In the genomic region with DNA sequence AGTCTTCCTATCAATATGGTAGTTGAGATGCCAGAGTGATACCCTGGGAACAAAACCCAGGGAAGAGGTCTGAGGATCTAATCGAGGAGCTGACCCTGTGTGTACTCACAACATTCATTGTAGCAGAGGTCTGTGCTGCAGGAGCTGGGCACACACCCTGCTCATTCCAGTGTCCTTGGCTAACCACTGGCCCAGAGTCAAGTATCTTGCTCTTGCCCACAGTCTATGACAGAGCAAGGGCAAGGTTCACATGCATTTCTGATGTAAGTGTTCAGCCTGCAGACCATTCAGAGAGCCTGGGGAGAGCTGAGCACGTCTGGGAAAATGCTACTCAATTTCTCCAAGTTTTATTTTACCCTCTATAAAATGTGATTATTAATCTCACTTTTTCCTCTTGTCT, we compare ENCODE assay signal across 8 mouse cellular contexts.
DNase-seq lines count a peak whose midpoint lies in the region; ATAC-seq lines count a peak whose summit lies in the region.

No protein-coding gene starts in this region.

- H3K27ac ChIP-seq in kidney, embryonic 15.5 days, result no peak overlapping the region
- peak overlapping the region; percentile 83 for H3K27ac ChIP-seq in heart, embryonic 16.5 days (ENCODE audit: low read length)
- no peak overlapping the region for H3K27ac ChIP-seq in forebrain, embryonic 12.5 days

- DNase-seq in kidney, adult 18-20 months, result peak; percentile 56
- DNase-seq in adrenal gland, adult 8-10 months, result peak; percentile 84
- DNase-seq in kidney, postnatal 36 days, result peak; percentile 77 to 89
- DNase-seq in spleen, postnatal 14 days (ENCODE audit: low spot score in 2 of 2), result no peak
- no peak for DNase-seq in cerebellum, adult 9-11 months

- no peaks in the 10 kb centered on the region for H3K36me3 ChIP-seq in kidney, embryonic 15.5 days
- H3K36me3 ChIP-seq in heart, embryonic 16.5 days (ENCODE audit: control insufficient read depth, insufficient read depth), result no peaks in the 10 kb centered on the region
- H3K36me3 ChIP-seq in forebrain, embryonic 12.5 days (replicated peaks), result peaks cover 6% of the 10 kb centered on the region; the same call in 1 of the 2 replicates

- no peak for ATAC-seq in kidney, embryonic 15.5 days (replicated peaks; ENCODE audit: low FRiP score)
- peak; percentile 86 for ATAC-seq in heart, embryonic 16.5 days (replicated peaks; ENCODE audit: extremely low read depth, insufficient read depth, low FRiP score)
- no peak for ATAC-seq in forebrain, embryonic 12.5 days (ENCODE audit: low FRiP score)

- H3K9ac ChIP-seq in kidney, embryonic 15.5 days, result no peak overlapping the region
- H3K9ac ChIP-seq in heart, embryonic 16.5 days (ENCODE audit: low read length), result 0 out of 2 replicates have a peak overlapping the region, but pooled peaks have one; percentile 10
- H3K9ac ChIP-seq in forebrain, embryonic 12.5 days, result no peak overlapping the region

- H3K4me2 ChIP-seq in kidney, embryonic 15.5 days, result no peak overlapping the region
- H3K4me2 ChIP-seq in heart, embryonic 16.5 days (ENCODE audit: low read depth, low read length), result no peak overlapping the region
- no peak overlapping the region for H3K4me2 ChIP-seq in forebrain, embryonic 12.5 days

- no peaks in the 10 kb centered on the region for H3K9me3 ChIP-seq in kidney, embryonic 15.5 days (replicated peaks)
- no peaks in the 10 kb centered on the region for H3K9me3 ChIP-seq in heart, embryonic 16.5 days (replicated peaks; ENCODE audit: control insufficient read depth, low read length)
- no peaks in the 10 kb centered on the region for H3K9me3 ChIP-seq in forebrain, embryonic 12.5 days

- H3K27me3 ChIP-seq in kidney, embryonic 15.5 days, result no peaks in the 10 kb centered on the region
- no peaks in the 10 kb centered on the region for H3K27me3 ChIP-seq in heart, embryonic 16.5 days (ENCODE audit: control insufficient read depth, insufficient read depth, low read length)
- no peaks in the 10 kb centered on the region for H3K27me3 ChIP-seq in forebrain, embryonic 12.5 days

- WGBS in kidney, embryonic 15.5 days, result 84% methylated on average over 2 of the region's 2 CpGs
- 47% methylated on average over 2 of the region's 2 CpGs for WGBS in heart, embryonic 16.5 days
- 88% methylated on average over 2 of the region's 2 CpGs for WGBS in forebrain, embryonic 12.5 days

- no peak overlapping the region for H3K4me3 ChIP-seq in kidney, embryonic 15.5 days (replicated peaks)
- H3K4me3 ChIP-seq in heart, embryonic 16.5 days (ENCODE audit: low read length), result no peak overlapping the region
- no peak overlapping the region for H3K4me3 ChIP-seq in forebrain, embryonic 12.5 days (replicated peaks)

- 0 out of 2 replicates have a peak, but pooled peaks cover 3% of the 10 kb centered on the region for H3K4me1 ChIP-seq in kidney, embryonic 15.5 days
- peaks cover 24% of the 10 kb centered on the region for H3K4me1 ChIP-seq in heart, embryonic 16.5 days (ENCODE audit: control insufficient read depth, insufficient read depth, low read length)
- H3K4me1 ChIP-seq in forebrain, embryonic 12.5 days, result peaks cover 5% of the 10 kb centered on the region; the same call in 1 of the 2 replicates

Comparison
In these comparisons a context has a peak if more than half of its experiments do, and no peak if none do; other contexts are left out.
1. DNase-seq: peak in kidney, adult 18-20 months (single experiment), adrenal gland, adult 8-10 months (single experiment) and kidney, postnatal 36 days (2 of 2); none in spleen, postnatal 14 days (0 of 2) and cerebellum, adult 9-11 months (single experiment).